Mouse (Mus musculus) heart, embryonic 16.5 days (tissue): ENCODE measurements around the gene Slc25a42. TPM values are rescaled to one million over a fixed set of nuclear protein-coding genes. Genes with fewer than 3 reads are reported as not detected.

Experiments
- ATAC-seq: fragments of 200-750 bp; cut with Nextera tagmentation; replicated peaks from 2 replicates; pipeline ENCODE4 v1.8.0; 2017; ENCODE audit warnings: moderate number of reproducible peaks; ENCODE audit not compliant: insufficient read depth, low FRiP score; ENCODE audit errors: extremely low read depth
- H3K27ac ChIP-seq: fragments of 300-500 bp; sonication (generic); 2 replicates; pipeline ENCODE4 v1.5.1; 2014; ENCODE audit warnings: mild to moderate bottlenecking, low read length, control low read depth, moderate library complexity
- H3K27me3 ChIP-seq: fragments of 300-500 bp; sonication (generic); 2 replicates; pipeline ENCODE4 v1.6.1; 2014; ENCODE audit warnings: low read length, mixed read lengths; ENCODE audit not compliant: control insufficient read depth, insufficient read depth
- H3K36me3 ChIP-seq: fragments of 300-500 bp; sonication (generic); 2 replicates; pipeline ENCODE4 v1.6.1; 2014; ENCODE audit not compliant: control insufficient read depth, insufficient read depth
- H3K4me1 ChIP-seq: fragments of 300-500 bp; sonication (generic); 2 replicates; pipeline ENCODE4 v1.6.1; 2014; ENCODE audit warnings: low read length, mixed read lengths; ENCODE audit not compliant: control insufficient read depth, insufficient read depth
- H3K4me2 ChIP-seq: fragments of 300-500 bp; sonication (generic); 2 replicates; pipeline ENCODE4 v1.6.1; 2014; ENCODE audit warnings: low read depth, mild to moderate bottlenecking, control low read depth, low read length
- H3K4me3 ChIP-seq: fragments of 300-500 bp; sonication (generic); 2 replicates; pipeline ENCODE4 v1.5.1; 2014; ENCODE audit warnings: mild to moderate bottlenecking, control low read depth, low read length
- H3K9ac ChIP-seq: fragments of 300-500 bp; sonication (generic); 2 replicates; pipeline ENCODE4 v1.6.1; 2014; ENCODE audit warnings: low read length, control low read depth
- H3K9me3 ChIP-seq: fragments of 300-500 bp; sonication (generic); replicated peaks from 2 replicates; pipeline ENCODE4 v1.6.1; 2016; ENCODE audit warnings: low read length; ENCODE audit not compliant: control insufficient read depth
- WGBS: fragments of 180-500 bp; shearing (Covaris S2); extraction: QIAGEN DNeasy Blood & Tissue Kit; methylation state at CpG from one replicate; pipeline ENCODE4 v1.1.7; 2014; 5-methylcytosine and 5-hydroxymethylcytosine counted together
- polyA plus RNA-seq: library from polyadenylated mRNA; unstranded; fragments of >200 nt; fragmentation: Nextera tagmentation; extraction: Ambion mirVana; gene quantifications from 2 replicates; pipeline ENCODE4 v1.2.1, GENCODE M21; 2015

Gene Slc25a42
- polyA plus RNA-seq, 1 experiment from 2014 or later: 13.7 TPM

DNA sequence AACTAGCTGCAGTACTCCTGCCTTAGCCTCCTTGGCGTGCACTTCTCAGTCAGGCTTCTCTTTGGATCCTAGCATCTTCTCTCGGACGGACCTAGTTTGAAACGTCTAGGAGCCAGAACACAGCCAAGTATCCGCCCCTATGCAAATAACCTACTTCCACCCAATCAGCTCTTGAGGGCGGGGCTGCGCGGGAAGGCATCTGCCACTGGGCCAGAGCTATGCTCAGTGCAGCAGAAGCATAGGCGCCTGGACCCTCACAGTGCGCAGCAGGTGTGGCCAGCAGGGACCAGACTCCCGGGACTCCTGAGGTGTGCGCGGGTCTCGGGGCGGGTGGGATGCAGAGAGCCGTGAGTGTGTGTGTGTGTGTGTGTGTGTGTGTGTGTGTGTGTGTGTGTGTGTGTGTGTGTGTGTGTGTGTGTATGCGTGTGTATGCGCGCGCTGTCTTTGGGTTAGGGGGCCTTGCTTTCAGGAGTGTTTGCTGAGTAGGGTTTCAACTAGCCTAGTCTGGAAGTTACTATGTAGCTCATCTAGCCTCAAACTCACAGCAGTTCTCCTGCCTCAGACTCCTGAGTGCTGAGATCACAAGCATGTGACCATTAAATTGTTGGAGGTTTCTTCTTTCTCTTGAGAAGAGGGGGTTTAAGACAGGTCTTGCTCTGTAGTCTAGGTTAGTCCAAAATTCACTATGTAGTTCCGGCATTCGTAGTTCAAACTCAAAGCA is 59.4 kb downstream of the Slc25a42 start:
- Histone ChIP-seq H3K4me1 (peaks cover 6% of the 10 kb centered on the region; the same call in 1 of the 2 replicates), H3K27ac (no peak overlapping the region), H3K36me3 (no peaks in the 10 kb centered on the region), H3K9me3 (no peaks in the 10 kb centered on the region; the same call in 1 of the 2 replicates), H3K4me2 (peak overlapping the region; percentile 48), H3K27me3 (peaks cover 8% of the 10 kb centered on the region), H3K9ac (no peak overlapping the region), H3K4me3 (peak overlapping the region; percentile 9; the same call in 1 of the 2 replicates)
- peak; percentile 89 for ATAC-seq
- 15% methylated on average over 22 of the region's 22 CpGs for WGBS

- Histone ChIP-seq H3K9me3 (no peaks in the 10 kb centered on the region; the same call in 1 of the 2 replicates), H3K4me2 (no peak overlapping the region), H3K4me1 (peaks cover 6% of the 10 kb centered on the region; the same call in 1 of the 2 replicates), H3K27me3 (peaks cover 6% of the 10 kb centered on the region), H3K4me3 (no peak overlapping the region), H3K9ac (peak overlapping the region; percentile 49), H3K27ac (no peak overlapping the region), H3K36me3 (peaks cover 9% of the 10 kb centered on the region; the same call in 1 of the 2 replicates)
- no peak for ATAC-seq
- 14% methylated on average over 13 of the region's 13 CpGs for WGBS
Measured at GRCm38 (mm10) chr8:70150158-70150557, 61.9 kb downstream of the Slc25a42 start.

GRCm38 (mm10) chr8:70147678-70148607 is 64.2 kb downstream of the Slc25a42 start:
- 88% methylated on average over 7 of the region's 7 CpGs for WGBS
- Histone ChIP-seq H3K4me2 (no peak overlapping the region), H3K9ac (no peak overlapping the region), H3K4me3 (no peak overlapping the region), H3K27me3 (peaks cover 6% of the 10 kb centered on the region), H3K36me3 (peaks cover 16% of the 10 kb centered on the region; the same call in 1 of the 2 replicates), H3K4me1 (peaks cover 6% of the 10 kb centered on the region; the same call in 1 of the 2 replicates), H3K9me3 (no peaks in the 10 kb centered on the region; the same call in 1 of the 2 replicates), H3K27ac (no peak overlapping the region)
- no peak for ATAC-seq

DNA sequence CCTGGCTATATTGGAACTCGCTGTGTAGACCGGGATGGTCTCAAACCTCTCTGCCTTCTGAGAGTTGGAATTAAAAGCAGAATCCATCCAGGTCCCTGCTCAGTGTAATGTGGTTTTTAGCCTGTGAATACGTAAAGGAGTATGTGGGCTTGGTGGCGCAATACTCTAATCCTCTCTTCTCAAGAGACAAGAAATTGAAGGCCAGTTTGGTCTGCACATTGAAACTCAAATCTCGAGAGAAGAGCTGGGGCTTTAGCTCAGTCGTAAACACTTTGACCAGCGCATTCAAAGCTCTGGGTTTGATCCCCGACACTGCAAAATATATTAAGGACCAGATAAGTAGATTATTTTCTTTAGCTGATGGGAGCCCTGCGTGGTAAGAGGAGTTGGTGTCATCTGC is 72.1 kb downstream of the Slc25a42 start:
- Histone ChIP-seq H3K4me3 (peak overlapping the region; percentile 74), H3K9ac (peak overlapping the region; percentile 78), H3K27ac (peak overlapping the region; percentile 81), H3K4me2 (peak overlapping the region; percentile 88), H3K4me1 (peaks cover 24% of the 10 kb centered on the region), H3K36me3 (peaks cover 16% of the 10 kb centered on the region; the same call in 1 of the 2 replicates), H3K9me3 (no peaks in the 10 kb centered on the region), H3K27me3 (no peaks in the 10 kb centered on the region)
- ATAC-seq: no peak
- WGBS: 8% methylated on average over 9 of the region's 9 CpGs

- peaks cover 17% of the 10 kb centered on the region for H3K36me3 ChIP-seq
- peaks cover 29% of the 10 kb centered on the region for H3K4me1 ChIP-seq
- H3K9me3 ChIP-seq: no peaks in the 10 kb centered on the region
- under 1% methylated on average over 46 of the region's 46 CpGs for WGBS
- peak; percentile 97 for ATAC-seq
- peak within 1 kb of the TSS; percentile 88 for H3K27ac ChIP-seq
- H3K27me3 ChIP-seq: no peaks in the 10 kb centered on the region
- H3K4me3 ChIP-seq: peak within 1 kb of the TSS; percentile 74
- peak within 1 kb of the TSS; percentile 86 for H3K9ac ChIP-seq
- H3K4me2 ChIP-seq: peak within 1 kb of the TSS; percentile 88
Measured at GRCm38 (mm10) chr8:70139026-70139857, 72.9 kb downstream of the Slc25a42 start, which contains the start of the genes Rfxank, Borcs8 and Mef2b. Gene Rfxank, minus strand, starts transcription at chr8:70139154. Gene Borcs8, plus strand, starts transcription at chr8:70139499. Gene Mef2b, plus strand, starts transcription at chr8:70139711.

DNA sequence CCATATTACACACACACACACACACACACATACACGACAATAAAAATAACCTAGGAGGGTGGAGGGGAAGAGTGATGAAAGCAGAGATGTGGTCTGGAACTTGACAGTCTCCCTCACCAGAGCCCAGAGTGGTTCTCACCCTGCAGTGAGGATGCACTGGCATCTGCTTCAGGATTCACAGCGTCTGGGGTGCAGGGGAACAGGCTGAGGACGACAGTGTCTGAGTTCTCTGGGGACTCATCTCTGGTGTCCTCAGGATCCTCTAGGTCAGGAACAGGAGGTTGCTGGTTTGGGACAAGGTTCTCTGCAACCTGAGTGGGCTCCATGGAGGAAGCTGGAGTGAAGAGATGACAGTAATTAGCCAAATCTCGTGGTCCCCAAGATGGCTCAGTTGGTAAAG is 74.2 kb downstream of the Slc25a42 start:
- H3K27ac ChIP-seq: peak overlapping the region; percentile 88
- peak overlapping the region; percentile 80 for H3K4me2 ChIP-seq
- H3K9me3 ChIP-seq: no peaks in the 10 kb centered on the region
- no peaks in the 10 kb centered on the region for H3K27me3 ChIP-seq
- 68% methylated on average over 4 of the region's 4 CpGs for WGBS
- peaks cover 29% of the 10 kb centered on the region for H3K4me1 ChIP-seq
- peak overlapping the region; percentile 86 for H3K9ac ChIP-seq
- peaks cover 26% of the 10 kb centered on the region for H3K36me3 ChIP-seq
- no peak for ATAC-seq
- H3K4me3 ChIP-seq: peak overlapping the region; percentile 74

GRCm38 (mm10) chr8:70136591-70136990 is 75.5 kb downstream of the Slc25a42 start:
- no peak overlapping the region for H3K4me2 ChIP-seq
- no peak overlapping the region for H3K9ac ChIP-seq
- H3K27me3 ChIP-seq: no peaks in the 10 kb centered on the region
- 84% methylated on average over 4 of the region's 4 CpGs for WGBS
- H3K27ac ChIP-seq: no peak overlapping the region
- peaks cover 30% of the 10 kb centered on the region for H3K36me3 ChIP-seq
- no peak for ATAC-seq
- peaks cover 31% of the 10 kb centered on the region for H3K4me1 ChIP-seq
- no peak overlapping the region for H3K4me3 ChIP-seq
- no peaks in the 10 kb centered on the region for H3K9me3 ChIP-seq

- WGBS: 69% methylated on average over 9 of the region's 9 CpGs
- H3K36me3 ChIP-seq: peaks cover 30% of the 10 kb centered on the region
- no peak for ATAC-seq
Measured at GRCm38 (mm10) chr8:70134931-70135330, 77.2 kb downstream of the Slc25a42 start.

More at GRCm38 (mm10) chr8:70134931-70135330, 77.2 kb downstream of the Slc25a42 start:
- Histone ChIP-seq H3K9me3 (no peaks in the 10 kb centered on the region), H3K4me3 (no peak overlapping the region), H3K27ac (peak overlapping the region; percentile 66), H3K4me1 (peaks cover 29% of the 10 kb centered on the region), H3K27me3 (no peaks in the 10 kb centered on the region), H3K4me2 (no peak overlapping the region), H3K9ac (no peak overlapping the region)
